Mouse (Mus musculus) megakaryocyte, embryonic 14.5 days (primary cell): ENCODE data around the gene Stpg1. TPM values are rescaled to one million over a fixed set of nuclear protein-coding genes. Genes with fewer than 3 reads are reported as not detected.
A peak's percentile ranks its signal among the peaks of the same experiment; 100 is the strongest.

Experiments
- H3K27me3 ChIP-seq: replicated peaks from 2 replicates; pipeline ENCODE3; 2012; ENCODE audit warnings: inconsistent platforms
- H3K36me3 ChIP-seq: replicated peaks from 2 replicates; pipeline ENCODE3; 2012; ENCODE audit warnings: low read length, inconsistent platforms, mixed read lengths
- H3K4me1 ChIP-seq: 2 replicates; pipeline ENCODE4 v1.6.1; 2012; ENCODE audit warnings: inconsistent platforms
- H3K4me3 ChIP-seq: replicated peaks from 2 replicates; pipeline ENCODE3; 2012; ENCODE audit warnings: moderate library complexity, mild to moderate bottlenecking, inconsistent platforms
- H3K9me3 ChIP-seq: 2 replicates; pipeline ENCODE4 v1.6.1; 2012; ENCODE audit warnings: inconsistent platforms
- FLI1 ChIP-seq: IDR thresholded peaks from 2 replicates; pipeline ENCODE4 v1.6.1; 2012; ENCODE audit warnings: low read length, inconsistent platforms, mixed read lengths
- GATA1 ChIP-seq: IDR thresholded peaks from 3 replicates; pipeline ENCODE4 v1.6.1; 2012; ENCODE audit warnings: mixed read lengths, low read length, inconsistent platforms, borderline replicate concordance
- polyA plus RNA-seq: library from polyadenylated mRNA; stranded (reverse); fragments of >175 nt; gene quantifications from 2 replicates; pipeline ENCODE4 v1.2.3, GENCODE M21; 2012; ENCODE audit warnings: low replicate concordance; ENCODE audit not compliant: insufficient read depth

The Stpg1 gene
- polyA plus RNA-seq, 1 experiment: 3.6 TPM

DNA sequence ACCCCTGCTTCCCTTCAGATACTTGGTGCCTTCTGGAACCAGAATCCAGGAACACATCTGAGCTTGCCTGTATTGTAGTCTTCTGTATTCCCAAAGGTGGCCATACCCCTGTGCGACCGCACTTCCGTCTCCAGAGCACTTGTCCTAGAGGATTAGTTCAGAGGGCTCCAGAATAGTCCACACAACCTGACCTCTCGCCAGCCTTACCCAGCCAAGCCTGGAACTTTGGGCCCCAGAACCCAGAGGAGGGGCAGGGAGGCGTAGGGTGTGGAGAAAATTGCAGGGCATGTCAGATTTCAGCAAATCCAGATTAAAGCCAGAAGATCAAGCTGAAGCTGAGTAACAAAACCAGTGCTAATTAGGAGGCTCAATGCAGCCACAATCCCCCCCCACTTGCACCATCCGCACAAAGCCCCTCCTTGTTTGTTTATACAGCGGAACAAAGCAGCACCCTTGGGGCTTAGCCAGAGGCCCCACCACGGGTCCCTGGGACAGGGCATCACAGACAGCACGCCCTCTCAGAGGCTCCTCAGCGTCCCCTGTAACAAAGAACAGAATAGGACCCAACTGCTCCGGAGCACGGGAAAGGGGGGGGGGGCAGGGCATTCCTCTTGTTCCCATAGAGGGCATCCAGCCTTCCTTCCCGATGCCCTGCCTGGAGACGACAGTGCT, 31.6 kb downstream of the Stpg1 start:
- TF ChIP-seq FLI1 (no peak), GATA1 (no peak)
- no peaks in the 10 kb centered on the region for H3K36me3 ChIP-seq
- H3K9me3 ChIP-seq: peaks cover 16% of the 10 kb centered on the region

DNA sequence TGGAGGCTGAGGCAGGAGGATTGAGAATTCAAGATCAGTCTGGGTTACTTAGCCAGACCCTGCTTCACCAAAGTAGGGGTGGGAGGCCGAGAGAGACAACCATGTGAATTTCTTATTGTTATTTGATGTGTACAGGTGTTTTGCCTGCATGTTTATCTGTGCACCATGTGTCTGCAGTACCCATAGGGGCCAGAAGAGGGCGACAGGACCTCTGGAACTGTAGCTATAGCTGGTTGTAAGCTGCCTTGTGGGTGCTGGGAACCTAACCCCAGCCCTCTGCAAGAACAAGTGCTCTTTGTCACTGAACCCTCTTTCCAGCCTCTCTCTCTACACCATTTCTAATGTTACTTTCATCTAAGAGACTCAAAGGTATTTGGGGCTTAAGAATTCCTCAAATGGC, 35.7 kb downstream of the Stpg1 start:
- Histone ChIP-seq H3K27me3 (peaks cover 61% of the 10 kb centered on the region), H3K4me3 (no peak overlapping the region), H3K9me3 (peaks cover 29% of the 10 kb centered on the region), H3K4me1 (no peaks in the 10 kb centered on the region), H3K36me3 (no peaks in the 10 kb centered on the region)
- no peak for TF ChIP-seq GATA1

More for the DNA sequence above, 31.6 kb downstream of the Stpg1 start:
- H3K4me3 ChIP-seq: no peak overlapping the region
- H3K27me3 ChIP-seq: peaks cover 53% of the 10 kb centered on the region
- H3K4me1 ChIP-seq: 0 out of 2 replicates have a peak, but pooled peaks cover 3% of the 10 kb centered on the region

DNA sequence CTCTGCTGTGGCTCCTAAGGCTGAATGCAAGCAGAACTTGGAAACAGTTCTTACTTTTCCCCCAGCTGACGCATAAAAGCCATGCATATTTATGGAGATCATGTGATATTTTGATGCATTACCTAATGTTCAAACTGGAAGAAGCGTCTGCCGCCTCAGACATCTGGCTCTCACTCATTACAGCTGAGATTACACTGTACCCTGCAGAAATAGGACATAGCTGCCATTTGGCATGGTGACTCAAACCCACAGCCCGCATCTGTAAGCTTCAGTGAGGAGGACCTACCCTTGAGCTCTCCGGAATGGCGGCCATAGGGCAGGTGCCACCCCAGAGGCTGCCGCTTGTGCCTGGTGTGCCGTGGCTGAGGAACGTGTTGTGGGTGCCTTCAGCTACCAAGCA, 36.6 kb downstream of the Stpg1 start:
- no peaks in the 10 kb centered on the region for H3K4me1 ChIP-seq
- TF ChIP-seq FLI1 (no peak), GATA1 (no peak)
- no peak overlapping the region for H3K4me3 ChIP-seq
- H3K36me3 ChIP-seq: no peaks in the 10 kb centered on the region
- peaks cover 31% of the 10 kb centered on the region for H3K9me3 ChIP-seq
- peaks cover 60% of the 10 kb centered on the region for H3K27me3 ChIP-seq

DNA sequence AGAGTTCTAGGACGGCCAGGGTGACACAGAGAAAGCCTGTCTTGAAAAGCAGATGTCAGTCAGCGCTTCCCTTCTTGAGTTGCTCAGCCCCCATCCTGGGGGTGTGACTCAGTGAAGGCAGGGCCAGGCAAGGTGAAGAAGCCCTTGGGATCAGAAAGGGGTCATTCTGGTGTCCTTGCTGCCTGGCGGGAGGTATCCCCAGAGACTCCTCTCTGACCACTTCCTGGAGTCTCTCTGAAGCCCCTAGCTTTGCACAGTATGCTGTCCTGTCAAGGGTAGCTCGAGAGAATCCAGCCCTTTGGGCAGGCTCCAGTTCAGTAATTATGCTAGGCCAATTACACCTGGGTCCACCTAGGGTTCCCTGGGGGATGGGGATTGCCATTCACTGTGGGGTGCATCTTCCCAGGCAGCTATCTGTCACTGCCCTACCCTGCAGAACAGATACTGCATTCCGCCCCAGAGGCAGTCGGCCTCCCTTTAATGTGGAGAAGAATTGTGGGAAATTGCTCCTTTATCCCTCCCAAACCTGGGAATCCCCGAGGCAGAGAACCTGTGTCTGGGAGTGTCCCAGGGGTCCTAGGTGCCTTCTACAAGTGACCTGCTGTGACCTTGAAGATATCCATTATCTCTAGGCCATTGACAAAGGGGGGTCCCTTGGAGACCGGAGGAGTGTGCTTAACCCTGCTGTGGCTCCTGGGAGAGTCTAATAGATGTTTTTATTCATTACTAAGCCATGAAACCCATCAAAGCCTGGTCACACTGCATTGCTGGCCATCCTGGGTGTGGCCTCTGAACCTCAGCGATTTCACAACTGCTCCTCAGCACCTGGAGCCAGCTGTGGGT, 37.4 kb downstream of the Stpg1 start:
- H3K9me3 ChIP-seq: peaks cover 31% of the 10 kb centered on the region
- TF ChIP-seq GATA1 (no peak), FLI1 (no peak)
- no peaks in the 10 kb centered on the region for H3K36me3 ChIP-seq

DNA sequence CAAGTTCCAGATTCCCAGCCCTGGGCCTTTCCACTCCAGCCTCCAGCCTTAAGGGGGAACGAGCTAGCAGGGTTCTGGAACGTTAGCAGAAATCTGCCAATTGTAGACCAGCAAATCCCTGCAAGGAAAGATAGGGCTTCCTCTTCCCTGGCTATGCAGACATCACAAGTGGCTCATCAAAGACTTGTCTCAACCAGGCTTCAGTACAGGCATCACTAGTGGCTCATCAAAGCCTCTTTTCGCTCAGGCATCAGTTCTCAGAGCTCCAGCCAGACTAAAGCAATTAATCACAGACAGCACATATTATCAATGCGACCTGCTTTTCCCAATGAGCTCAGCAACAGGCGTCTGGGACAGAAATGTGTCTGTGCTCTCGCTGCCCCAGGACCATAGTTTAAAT, 38.4 kb downstream of the Stpg1 start:
- peaks cover 31% of the 10 kb centered on the region for H3K9me3 ChIP-seq
- H3K36me3 ChIP-seq: no peaks in the 10 kb centered on the region
- no peak overlapping the region for H3K4me3 ChIP-seq
- TF ChIP-seq FLI1: no peak
- no peak for TF ChIP-seq GATA1
- peaks cover 64% of the 10 kb centered on the region for H3K27me3 ChIP-seq
- peaks cover 7% of the 10 kb centered on the region; the same call in 1 of the 2 replicates for H3K4me1 ChIP-seq

More for the DNA sequence above, 37.4 kb downstream of the Stpg1 start:
- no peak overlapping the region for H3K4me3 ChIP-seq
- peaks cover 60% of the 10 kb centered on the region for H3K27me3 ChIP-seq
- H3K4me1 ChIP-seq: peaks cover 3% of the 10 kb centered on the region; the same call in 1 of the 2 replicates

DNA sequence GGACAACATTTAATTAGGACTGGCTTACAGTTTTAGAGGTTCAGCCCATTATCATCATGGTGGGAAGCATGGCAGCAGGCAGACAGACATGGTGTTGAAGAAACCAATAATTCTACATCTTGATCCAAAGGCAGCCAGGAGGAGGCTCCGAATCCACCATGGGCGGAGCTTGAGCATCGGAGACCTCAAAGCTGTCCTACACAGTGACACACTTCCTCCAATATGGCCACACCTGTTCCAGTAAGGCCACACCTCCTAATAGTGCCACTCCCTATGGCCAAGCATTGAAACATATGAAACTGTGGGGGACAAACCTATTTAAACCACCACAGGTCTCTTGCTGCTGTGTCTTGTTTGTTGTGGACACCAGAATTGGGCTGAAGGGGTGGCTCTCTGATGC, 40.4 kb downstream of the Stpg1 start:
- peaks cover 35% of the 10 kb centered on the region for H3K9me3 ChIP-seq
- no peaks in the 10 kb centered on the region for H3K36me3 ChIP-seq
- H3K4me1 ChIP-seq: peaks cover 9% of the 10 kb centered on the region; the same call in 1 of the 2 replicates
- no peak overlapping the region for H3K4me3 ChIP-seq
- H3K27me3 ChIP-seq: peaks cover 69% of the 10 kb centered on the region
- TF ChIP-seq GATA1 (no peak), FLI1 (no peak)

DNA sequence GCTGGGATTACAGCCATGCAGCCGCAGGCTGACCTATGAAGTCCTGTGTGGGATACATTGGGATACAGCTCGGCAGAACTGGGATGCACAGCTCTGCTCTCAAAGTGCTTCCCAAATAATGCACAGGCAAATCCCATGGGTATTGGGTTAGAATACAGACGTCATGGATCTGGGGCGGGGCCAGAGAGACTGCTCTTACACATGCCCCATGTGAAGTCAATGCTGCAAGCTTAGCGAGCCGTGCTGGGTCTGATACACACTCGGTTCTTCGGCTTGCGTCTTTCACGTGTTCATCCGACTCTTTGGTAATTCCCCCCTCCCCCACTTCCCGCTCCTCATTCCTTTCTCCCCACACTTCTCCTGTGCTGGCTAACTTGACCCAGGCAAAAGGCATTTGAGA, 44.5 kb downstream of the Stpg1 start:
- Histone ChIP-seq H3K9me3 (peaks cover 18% of the 10 kb centered on the region), H3K36me3 (no peaks in the 10 kb centered on the region), H3K27me3 (peaks cover 62% of the 10 kb centered on the region), H3K4me3 (no peak overlapping the region), H3K4me1 (peaks cover 18% of the 10 kb centered on the region; the same call in 1 of the 2 replicates)
- TF ChIP-seq GATA1: no peak
- TF ChIP-seq FLI1: no peak

DNA sequence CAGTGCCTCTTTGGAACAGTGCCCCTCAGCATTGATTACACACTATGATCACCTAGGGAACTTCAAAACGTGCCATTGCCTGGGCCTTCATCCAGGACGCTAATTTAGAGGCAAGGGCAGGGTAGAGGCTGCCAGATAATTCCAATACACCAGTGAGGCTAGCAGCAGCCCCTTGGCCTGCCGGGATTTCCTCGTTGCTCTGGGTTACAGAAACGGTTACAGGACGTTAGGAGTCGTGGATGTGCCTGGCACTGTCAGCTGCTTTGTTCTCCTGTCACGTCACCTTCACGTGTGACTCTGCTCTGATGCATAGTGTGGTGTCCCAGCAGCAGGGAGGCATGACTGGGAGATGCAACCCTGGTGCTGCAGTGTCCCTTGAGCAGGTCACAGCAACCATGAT, 45.5 kb downstream of the Stpg1 start:
- no peaks in the 10 kb centered on the region for H3K36me3 ChIP-seq
- H3K9me3 ChIP-seq: peaks cover 13% of the 10 kb centered on the region
- H3K4me3 ChIP-seq: peak overlapping the region; percentile 13
- H3K4me1 ChIP-seq: peaks cover 23% of the 10 kb centered on the region
- H3K27me3 ChIP-seq: peaks cover 66% of the 10 kb centered on the region
- TF ChIP-seq FLI1 (no peak), GATA1 (no peak)

DNA sequence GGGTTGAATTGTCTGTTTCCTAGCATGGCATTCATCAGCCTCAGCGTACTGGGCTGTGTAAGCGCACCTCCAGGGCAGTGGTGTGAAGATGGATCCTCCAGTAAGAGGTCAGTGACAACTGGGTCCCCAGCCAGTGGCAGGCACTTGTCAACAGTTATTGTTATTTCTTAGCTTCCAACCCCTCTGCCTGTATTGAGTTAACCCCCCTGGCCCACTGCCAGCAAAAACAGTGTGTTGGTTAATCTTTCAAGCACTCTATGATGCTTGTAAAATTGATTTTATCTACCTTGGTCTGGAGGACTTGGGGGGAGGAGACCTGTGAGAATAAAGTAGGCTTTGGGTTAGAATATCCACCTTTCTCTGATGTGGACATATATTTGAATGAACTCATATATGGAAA, 49.7 kb downstream of the Stpg1 start:
- Histone ChIP-seq H3K36me3 (no peaks in the 10 kb centered on the region), H3K9me3 (peaks cover 7% of the 10 kb centered on the region), H3K27me3 (peaks cover 60% of the 10 kb centered on the region), H3K4me3 (no peak overlapping the region), H3K4me1 (peaks cover 39% of the 10 kb centered on the region)
- TF ChIP-seq GATA1 (no peak), FLI1 (no peak)

DNA sequence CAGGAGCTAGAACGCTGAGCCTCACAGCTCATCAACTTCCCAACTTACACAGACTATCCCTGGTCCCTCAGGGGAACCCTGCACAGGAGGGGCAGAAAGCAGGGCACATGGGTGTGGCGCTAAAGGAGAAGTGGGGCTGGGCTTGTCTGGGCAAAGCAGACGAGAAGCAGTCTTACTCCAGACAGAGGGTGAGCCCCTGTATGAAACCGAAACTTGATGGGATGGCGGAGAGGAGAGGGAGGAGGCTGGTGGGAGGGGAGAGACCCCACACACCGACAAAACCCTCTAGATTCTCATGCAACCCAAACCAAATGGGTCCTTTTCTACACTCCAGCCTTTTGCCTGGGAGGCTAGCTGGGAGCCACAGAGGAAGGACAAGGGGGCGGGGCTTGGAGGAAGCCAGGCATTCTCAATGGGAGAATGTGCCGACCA, 50.5 kb downstream of the Stpg1 start:
- peaks cover 36% of the 10 kb centered on the region for H3K4me1 ChIP-seq
- no peaks in the 10 kb centered on the region for H3K36me3 ChIP-seq
- H3K4me3 ChIP-seq: peak overlapping the region; percentile 91
- H3K9me3 ChIP-seq: no peaks in the 10 kb centered on the region; the same call in 1 of the 2 replicates
- peaks cover 60% of the 10 kb centered on the region for H3K27me3 ChIP-seq
- TF ChIP-seq GATA1 (no peak), FLI1 (no peak)
